Mouse (Mus musculus): ENCODE data around the gene Syndig1l.

DNA sequence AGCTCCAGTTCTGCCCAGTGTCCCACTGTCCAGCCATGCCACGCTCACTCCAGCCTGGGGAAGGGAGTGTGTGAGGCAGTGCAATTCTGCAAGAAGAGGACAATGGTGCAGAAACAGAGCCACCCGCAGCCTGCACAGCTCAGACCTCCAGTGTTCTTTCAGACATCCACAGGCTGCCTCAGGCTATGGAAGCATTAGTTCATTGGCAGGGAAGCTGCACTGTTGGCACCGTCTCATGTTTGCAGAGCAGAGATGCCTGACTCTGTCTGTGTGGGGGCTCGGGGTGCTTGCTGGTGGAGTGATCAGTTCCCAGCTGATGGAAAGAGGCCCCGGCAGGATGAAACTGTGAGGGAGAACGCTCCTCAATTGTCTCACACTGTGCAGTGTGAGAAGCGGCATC is 4.0 kb upstream of the Syndig1l start:
- TF ChIP-seq POLR2A (IDR thresholded peaks at IDR 0.05; ENCODE audit: control insufficient read depth, extremely low read depth, insufficient read depth, low read length, poor library complexity) (no peak), CTCF (IDR thresholded peaks at IDR 0.05; ENCODE audit: borderline replicate concordance, control insufficient read depth, extremely low read depth, insufficient read depth, low read length, poor library complexity) (no peak)

Data from thymus, adult 2 months (tissue).